Mouse (Mus musculus): ENCODE measurements around the gene Tmed2. TPM values are rescaled to one million over a fixed set of nuclear protein-coding genes. Genes with fewer than 3 reads are reported as not detected.
A peak's percentile ranks its signal among the peaks of the same experiment; 100 is the strongest.
"Not testable (repeated sequence)": the region's sequence is repeated elsewhere in the genome, so short reads cannot be mapped to it uniquely, and the experiment has no call there.

The Tmed2 gene
- total and polyA plus RNA-seq, 3 experiments = 138 to 301 (median 236) TPM

- no peak for DNase-seq
Measured at GRCm38 (mm10) chr5:124528791-124529190, 11.7 kb upstream of the Tmed2 start.

GRCm38 (mm10) chr5:124529191-124529651 lies 11.3 kb upstream of the Tmed2 start:
- peak; percentile 42 for DNase-seq

GRCm38 (mm10) chr5:124529697-124530096 lies 10.8 kb upstream of the Tmed2 start:
- DNase-seq = no peak

- peak; percentile 91 for DNase-seq
Measured at GRCm38 (mm10) chr5:124530655-124531582, 9.6 kb upstream of the Tmed2 start, which contains the start of gene Rilpl1. Gene Rilpl1, minus strand, starts transcription at chr5:124531391.

GRCm38 (mm10) chr5:124531583-124531930 lies 8.9 kb upstream of the Tmed2 start:
- DNase-seq = no peak

- DNase-seq = no peak
Measured at GRCm38 (mm10) chr5:124532451-124532850, 8.0 kb upstream of the Tmed2 start.

- DNase-seq = no peak
Measured at GRCm38 (mm10) chr5:124535016-124535415, 5.5 kb upstream of the Tmed2 start.

- DNase-seq = peak; percentile 71
Measured at GRCm38 (mm10) chr5:124536776-124537175, 3.7 kb upstream of the Tmed2 start.

- peak; percentile 78 for DNase-seq
Measured at GRCm38 (mm10) chr5:124538813-124539792, 1.4 kb upstream of the Tmed2 start.

- DNase-seq = no peak
Measured at GRCm38 (mm10) chr5:124539905-124540304, 590 bp upstream of the Tmed2 start.

GRCm38 (mm10) chr5:124540905-124541601 lies 558 bp downstream of the Tmed2 start:
- peak; percentile 90 for DNase-seq

GRCm38 (mm10) chr5:124541602-124541973 lies 1.1 kb downstream of the Tmed2 start:
- no peak for DNase-seq

GRCm38 (mm10) chr5:124550737-124551136 lies 10.2 kb downstream of the Tmed2 start:
- not testable (repeated sequence) for DNase-seq

- DNase-seq = not testable (repeated sequence)
Measured at GRCm38 (mm10) chr5:124551349-124552093, 11.0 kb downstream of the Tmed2 start.

GRCm38 (mm10) chr5:124552094-124552472 lies 11.6 kb downstream of the Tmed2 start:
- no peak for DNase-seq

- DNase-seq = peak; percentile 93
Measured at GRCm38 (mm10) chr5:124552558-124553307, 12.2 kb downstream of the Tmed2 start, which contains the start of gene Ddx55. Gene Ddx55, plus strand, starts transcription at chr5:124552864.

- no peak for DNase-seq
Measured at GRCm38 (mm10) chr5:124553607-124554006, 13.1 kb downstream of the Tmed2 start.

GRCm38 (mm10) chr5:124555145-124555544 lies 14.7 kb downstream of the Tmed2 start:
- DNase-seq = no peak

GRCm38 (mm10) chr5:124571068-124571467 lies 30.6 kb downstream of the Tmed2 start:
- DNase-seq = no peak

- DNase-seq = no peak
Measured at GRCm38 (mm10) chr5:124575467-124575866, 35.0 kb downstream of the Tmed2 start.

Measured in adrenal gland, adult 2 months (tissue).